Mouse (Mus musculus): ENCODE measurements around the gene Fosl2.
A peak's percentile ranks its signal among the peaks of the same experiment; 100 is the strongest.

The Fosl2 gene

DNA sequence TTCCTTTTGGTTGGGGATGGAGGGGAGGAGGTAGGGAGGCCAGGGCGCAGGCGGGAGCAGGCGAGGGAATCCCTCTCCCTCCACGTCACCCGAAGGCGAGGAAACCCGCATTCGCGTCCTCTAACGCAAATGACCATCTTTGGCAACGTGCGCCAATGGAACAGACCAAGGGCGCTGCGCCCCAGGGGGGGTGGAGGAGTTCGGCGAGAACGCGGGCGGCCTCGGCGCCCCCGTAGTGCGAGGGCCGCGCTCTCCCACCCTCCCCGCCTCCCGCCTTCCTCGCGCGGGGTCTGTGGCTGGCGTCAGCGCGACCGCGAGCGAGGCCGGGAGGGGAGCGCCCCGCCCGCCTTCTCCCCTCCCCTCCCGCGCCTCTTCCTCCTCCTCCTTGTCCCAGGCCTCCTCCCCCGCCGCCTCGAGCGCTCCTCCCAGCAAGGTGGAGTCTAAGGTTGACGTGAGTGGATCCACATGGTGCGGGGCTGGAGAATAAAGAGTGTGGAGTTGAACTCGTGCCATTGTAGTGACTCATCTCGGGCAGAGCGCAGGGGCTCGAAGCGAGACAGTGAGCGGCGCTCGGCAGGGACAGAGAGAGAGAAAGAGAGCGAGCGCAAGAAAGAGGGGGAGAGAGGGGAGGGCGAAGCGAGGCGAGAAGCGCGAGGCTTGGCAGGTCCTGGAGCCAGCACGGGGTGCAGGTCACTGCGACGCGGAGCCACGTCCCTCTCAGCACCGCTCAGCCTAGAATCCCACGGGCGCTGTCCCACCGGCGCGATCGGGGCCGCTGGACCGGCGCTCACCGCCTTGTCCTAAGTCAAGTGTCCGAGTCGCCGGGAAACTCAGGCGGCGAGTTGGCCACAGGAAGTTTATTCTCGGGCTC lies at the start of gene Fosl2:
TSS of gene Fosl2 (plus strand) at position 466 of the 871 bp plus-strand sequence.
- DNase-seq (ENCODE audit: low spot score in 2 of 2), result peak; percentile 92

- DNase-seq (ENCODE audit: low spot score in 2 of 2), result no peak
Observed at GRCm38 (mm10) chr5:32085971-32086370, 49.6 kb upstream of the Fosl2 start.

- DNase-seq (ENCODE audit: low spot score in 2 of 2), result no peak
Observed at GRCm38 (mm10) chr5:32086526-32087090, 49.0 kb upstream of the Fosl2 start.

DNA sequence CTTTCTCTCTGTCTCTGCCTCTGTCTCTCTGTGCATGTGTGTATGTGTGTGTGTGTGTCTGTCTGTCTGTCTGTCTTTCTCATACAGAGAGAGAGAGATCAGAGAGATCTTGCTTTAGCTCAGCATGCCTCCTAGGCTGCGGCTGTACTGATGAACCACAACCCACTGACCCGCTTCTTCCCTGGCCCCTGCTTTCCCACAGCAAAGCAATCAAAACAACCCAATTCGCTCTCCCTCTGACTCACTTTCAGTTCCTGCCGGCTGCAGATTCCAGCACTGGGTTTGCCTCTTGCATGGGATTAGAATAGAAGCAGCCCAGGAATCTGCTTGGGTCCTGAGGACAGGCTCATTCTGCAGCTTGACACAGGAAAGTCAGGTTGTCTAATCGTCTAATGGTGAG lies 46.1 kb upstream of the Fosl2 start:
- DNase-seq (ENCODE audit: low spot score in 2 of 2), result no peak

GRCm38 (mm10) chr5:32092281-32092680 lies 43.3 kb upstream of the Fosl2 start:
- DNase-seq (ENCODE audit: low spot score in 2 of 2), result no peak

DNA sequence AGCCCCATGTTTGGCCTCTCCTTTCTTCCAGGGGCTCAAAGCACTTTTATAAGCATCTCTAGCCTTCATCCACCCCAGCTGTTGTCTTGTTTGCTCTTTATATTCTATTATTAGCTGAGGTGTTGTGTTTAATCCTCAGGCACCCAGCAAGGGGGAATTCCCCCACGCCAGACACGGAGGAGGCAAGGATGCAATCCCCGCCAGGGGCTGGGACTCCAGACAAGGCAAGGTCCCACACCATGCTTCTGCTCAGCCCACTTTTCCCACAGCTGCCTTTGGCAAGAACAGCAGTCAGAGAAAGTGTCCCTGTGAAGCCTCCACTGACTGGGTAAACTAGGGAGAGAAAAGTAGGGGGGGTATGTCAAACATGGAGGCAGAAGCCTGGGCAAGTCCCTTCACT lies 36.9 kb upstream of the Fosl2 start:
- no peak for DNase-seq (ENCODE audit: low spot score in 2 of 2)

DNA sequence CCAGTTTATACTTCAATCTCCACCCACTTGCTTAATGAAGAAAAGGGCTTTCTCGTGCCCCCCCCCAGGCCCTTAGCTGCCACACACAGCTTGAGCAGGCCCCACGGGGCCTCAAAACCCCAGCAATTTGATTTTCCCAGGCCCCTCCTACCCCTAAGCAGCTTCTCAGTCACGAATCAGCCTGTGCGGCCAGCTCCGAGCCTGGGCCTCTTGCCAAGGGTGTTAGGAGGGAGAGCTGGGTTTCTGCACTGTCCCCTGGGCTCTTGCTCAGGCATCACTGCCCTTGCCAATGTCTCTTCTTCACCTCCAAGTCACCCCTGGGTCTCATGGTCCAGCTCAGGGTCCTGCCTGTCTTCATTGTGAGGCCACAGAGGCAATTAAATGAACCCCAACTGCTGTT lies 33.1 kb upstream of the Fosl2 start:
- DNase-seq (ENCODE audit: low spot score in 2 of 2), result peak; percentile 7 to 16

GRCm38 (mm10) chr5:32102971-32103431 lies 32.6 kb upstream of the Fosl2 start:
- no peak for DNase-seq (ENCODE audit: low spot score in 2 of 2)

DNA sequence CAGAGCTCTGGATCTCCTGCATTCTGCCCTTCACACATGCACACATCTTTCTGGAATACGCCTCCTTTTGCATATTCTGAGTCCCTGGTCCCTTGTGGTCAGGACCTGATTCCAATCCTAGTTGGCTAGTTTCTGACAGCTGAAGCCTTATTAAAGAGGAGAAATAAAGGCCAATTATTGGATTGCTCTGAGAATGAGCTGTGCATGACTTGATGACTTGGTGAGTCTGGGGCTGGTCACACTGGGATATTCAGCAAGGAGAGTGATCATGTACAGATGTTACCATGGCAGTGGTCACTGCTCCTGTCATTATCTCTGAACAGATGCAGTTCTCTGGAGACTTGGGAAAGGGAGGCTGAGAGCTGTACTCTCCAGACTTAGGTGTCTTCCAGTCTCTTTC lies 32.1 kb upstream of the Fosl2 start:
- DNase-seq (ENCODE audit: low spot score in 2 of 2), result no peak

GRCm38 (mm10) chr5:32104119-32104990 lies 31.2 kb upstream of the Fosl2 start:
- DNase-seq (ENCODE audit: low spot score in 2 of 2), result no peak

DNA sequence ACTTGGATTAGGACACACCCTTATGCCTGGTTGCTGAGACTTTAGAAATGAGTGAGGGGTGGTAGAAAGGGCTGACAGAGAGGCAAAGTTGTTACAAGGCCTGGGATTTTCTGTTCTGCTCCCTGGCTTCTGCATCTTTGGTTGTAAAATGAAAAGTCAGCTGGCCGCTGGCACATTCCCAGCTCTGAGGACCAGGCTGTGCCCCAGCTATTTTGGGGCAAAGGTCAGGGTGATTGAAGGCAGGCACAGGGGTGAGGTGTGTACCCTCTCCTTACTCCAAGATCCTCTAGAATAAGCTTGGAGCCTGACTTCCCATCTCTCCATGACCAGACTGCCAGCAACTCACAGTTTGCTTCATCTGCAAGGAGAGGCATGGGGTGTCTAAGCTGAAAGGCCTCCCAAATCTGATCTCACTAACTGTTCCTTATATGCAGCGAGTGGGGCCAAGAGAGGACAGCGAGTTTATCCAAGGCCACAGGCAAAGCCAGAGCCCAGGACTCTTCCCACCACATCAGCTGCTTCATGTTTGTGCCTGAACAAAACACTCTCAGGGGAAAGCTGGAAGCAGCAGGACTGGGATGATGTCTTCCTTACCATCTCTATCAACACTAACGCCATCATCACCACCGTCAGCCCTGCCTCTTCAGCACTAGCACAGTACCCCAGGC lies 29.0 kb upstream of the Fosl2 start:
- DNase-seq (ENCODE audit: low spot score in 2 of 2), result no peak

DNA sequence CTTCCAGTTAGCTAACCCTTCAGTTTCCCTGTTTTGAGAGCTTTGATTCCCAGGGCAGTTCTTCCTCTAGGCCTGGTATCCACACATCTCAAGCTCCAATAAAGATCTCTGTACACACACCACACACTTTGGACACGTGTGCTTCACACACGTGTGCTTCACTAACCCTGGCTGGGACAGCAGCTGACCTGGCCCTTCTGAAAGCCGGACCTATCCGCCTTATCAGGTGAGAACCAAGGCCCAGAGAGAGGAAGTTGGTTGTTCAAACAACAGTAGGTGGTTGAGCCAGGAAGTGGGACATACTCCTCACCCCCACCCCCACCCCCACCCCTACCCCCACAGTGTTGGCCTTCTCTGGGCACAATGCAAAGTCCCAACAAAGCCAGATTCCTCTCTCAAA lies 24.9 kb upstream of the Fosl2 start:
- DNase-seq (ENCODE audit: low spot score in 2 of 2), result no peak

DNA sequence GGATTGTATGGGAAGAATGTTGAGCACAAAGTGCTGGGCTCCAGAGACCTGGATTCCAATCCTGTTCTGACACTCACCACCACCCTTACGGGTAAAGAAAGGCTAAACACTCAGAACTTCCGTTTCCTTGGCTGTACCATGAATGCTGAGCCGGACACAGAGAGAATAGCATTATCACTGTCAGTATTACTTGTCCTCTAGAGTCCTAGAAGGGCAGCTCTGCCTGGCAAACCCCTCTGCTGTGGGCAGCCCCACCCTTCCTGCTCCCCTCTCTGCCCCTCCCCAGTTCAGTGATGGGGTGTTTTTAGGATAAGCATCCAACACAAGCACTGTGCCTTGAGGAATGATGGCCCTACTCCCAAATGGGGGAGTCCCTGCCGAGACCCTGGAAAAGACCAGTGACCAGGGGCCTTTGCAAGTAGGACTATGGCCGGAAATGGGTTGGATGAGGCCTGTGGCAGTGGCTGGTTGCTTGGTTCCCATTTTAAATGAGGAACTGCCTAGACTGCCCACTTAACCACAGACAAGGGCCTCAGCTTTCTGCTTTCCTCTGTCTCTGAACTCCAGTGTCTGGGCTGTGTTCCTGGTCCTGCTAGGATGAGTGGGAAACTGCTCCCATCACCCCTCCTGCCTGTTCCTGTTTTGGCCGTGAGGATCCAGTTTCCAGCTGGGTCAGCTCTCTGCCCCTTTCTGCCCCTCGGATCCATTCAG lies 23.2 kb upstream of the Fosl2 start:
- DNase-seq (ENCODE audit: low spot score in 2 of 2), result no peak

DNA sequence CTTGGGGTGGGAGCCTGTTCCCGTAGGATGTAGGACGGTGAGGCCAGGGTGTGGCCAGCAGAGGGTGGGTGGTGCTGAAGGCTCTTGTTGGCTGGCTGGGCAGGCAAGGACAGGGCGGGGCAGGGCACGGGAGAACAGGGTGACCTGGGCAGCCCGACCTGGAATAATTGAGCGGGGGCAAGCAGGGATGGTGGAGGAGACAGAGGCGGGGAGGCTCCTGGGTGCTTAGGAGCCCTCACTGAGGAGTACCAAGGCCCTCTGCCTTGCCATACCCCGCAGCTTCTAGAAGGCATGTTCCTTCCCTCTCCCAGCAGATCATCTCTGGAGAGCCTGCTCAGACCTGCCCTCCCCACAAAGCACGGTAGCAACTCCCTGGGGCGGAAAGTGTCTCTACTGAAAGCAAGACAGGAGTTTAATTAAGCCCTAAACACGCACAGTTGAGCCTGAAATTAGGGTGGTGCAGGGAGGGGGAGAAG lies 14.7 kb upstream of the Fosl2 start:
- no peak for DNase-seq (ENCODE audit: low spot score in 2 of 2)

DNA sequence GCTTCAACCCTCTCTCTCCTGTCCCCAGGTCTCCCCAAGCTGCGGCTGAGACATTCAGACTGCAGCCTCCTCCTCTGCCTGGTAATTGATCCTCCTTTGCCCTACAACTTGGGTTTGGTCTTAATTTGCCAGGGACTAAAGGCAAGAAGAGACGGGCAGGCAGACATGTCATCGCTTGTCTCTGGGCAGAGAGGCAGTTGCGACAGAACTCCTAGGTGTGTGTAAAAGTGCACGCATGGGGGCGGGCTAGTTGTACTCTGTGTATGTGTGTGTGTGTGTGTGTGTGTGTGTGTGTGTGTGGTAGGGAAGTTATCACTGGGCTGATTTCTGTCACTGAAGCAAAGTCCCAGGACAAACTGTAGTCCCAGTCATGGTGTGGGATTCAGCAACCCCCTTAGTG lies 13.7 kb upstream of the Fosl2 start:
- DNase-seq (ENCODE audit: low spot score in 2 of 2), result no peak

DNA sequence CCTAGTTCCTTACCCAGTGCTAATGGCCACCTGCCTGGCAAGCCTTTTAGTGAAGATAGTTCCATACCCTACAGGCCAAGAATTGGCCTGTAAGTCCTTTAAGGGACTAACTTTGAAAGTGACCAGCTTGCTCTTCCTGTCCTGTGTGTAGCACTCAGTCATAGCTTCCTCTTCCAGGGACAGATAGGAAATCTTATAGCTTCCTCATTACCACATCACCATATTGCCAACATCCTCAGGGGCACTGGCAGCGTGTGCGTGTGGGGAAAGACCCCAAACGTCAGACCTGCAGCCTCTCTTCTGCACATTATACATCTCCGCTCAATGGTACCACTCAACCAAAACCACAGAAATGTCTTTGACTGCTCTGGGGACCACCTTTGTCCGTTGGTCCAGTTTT lies 13.2 kb upstream of the Fosl2 start:
- no peak for DNase-seq (ENCODE audit: low spot score in 2 of 2)

DNA sequence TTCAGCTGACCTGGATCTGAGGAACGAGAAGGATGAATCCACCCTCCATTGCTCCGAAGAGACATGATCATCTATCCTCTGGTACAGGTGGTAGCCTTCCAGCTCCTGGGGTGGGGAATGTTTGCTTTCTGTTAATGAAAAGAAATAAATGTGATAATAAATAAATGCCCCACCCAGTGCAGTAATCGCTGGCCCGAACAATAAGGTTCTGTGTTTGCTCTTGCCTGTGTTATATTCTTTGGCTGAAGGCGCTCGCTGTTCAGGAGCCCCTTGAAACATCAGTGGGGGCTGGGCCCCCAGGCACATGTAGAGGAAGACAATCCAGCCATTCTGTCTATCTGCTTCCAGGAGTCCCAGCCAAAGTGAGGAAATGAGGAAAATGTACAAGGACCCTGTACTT lies 10.6 kb upstream of the Fosl2 start:
- no peak for DNase-seq (ENCODE audit: low spot score in 2 of 2)

- no peak for DNase-seq (ENCODE audit: low spot score in 2 of 2)
Observed at GRCm38 (mm10) chr5:32127226-32127625, 8.4 kb upstream of the Fosl2 start.

GRCm38 (mm10) chr5:32127927-32128326 lies 7.7 kb upstream of the Fosl2 start:
- no peak for DNase-seq (ENCODE audit: low spot score in 2 of 2)

DNA sequence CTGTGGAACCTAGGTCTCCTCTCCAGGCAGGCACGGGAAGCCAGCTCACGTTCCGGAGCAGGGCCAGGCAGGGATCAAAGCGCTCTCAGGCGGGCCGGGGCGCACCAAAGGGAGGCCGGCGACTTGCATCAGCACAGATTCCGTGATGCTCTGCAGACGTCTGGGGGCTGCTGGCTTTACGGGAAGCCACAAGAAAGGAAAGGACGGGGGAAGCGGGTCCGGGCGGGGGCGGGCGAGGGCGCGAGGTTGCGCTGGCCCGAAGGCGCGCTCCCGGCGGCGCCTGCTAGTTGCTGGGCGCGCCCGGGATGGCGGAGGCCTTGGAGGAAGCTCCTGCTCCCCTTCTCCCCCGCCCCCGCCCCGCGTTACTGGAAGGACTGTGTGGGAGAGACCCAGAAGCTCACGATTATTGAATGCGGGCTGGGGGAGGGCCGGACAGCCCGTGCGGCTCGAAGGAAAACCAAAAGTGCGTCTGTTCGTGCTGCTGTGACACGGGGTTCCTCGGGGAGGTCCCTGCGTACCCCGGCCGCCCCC lies 2.6 kb upstream of the Fosl2 start:
- peak; percentile 46 to 51 for DNase-seq (ENCODE audit: low spot score in 2 of 2)

DNA sequence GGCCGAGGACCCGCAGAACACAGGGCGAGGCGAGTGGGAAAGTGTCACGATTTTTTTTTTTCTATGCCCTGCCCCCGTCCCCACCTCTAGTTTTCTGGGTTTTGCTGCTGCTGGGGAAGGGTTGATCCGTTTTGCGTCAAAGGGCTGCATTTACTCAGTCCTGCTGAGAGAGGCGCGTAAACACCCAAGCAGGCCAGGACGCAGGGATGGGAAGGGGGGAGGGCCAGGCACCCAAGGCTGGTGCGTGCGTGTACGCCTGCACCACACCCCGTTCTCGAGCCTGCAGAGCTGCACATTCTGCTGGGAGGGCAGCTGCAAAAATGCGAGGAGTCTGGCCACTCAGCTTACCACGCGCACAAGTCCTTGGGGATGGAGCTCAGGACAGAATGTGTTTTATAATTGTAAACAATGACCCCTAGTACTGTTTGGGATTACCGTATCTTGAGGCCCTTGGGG lies 2.0 kb upstream of the Fosl2 start:
- peak; percentile 63 to 78 for DNase-seq (ENCODE audit: low spot score in 2 of 2)
